Comparison of ENCODE assay signal across 32 mouse cellular contexts in the genomic region with DNA sequence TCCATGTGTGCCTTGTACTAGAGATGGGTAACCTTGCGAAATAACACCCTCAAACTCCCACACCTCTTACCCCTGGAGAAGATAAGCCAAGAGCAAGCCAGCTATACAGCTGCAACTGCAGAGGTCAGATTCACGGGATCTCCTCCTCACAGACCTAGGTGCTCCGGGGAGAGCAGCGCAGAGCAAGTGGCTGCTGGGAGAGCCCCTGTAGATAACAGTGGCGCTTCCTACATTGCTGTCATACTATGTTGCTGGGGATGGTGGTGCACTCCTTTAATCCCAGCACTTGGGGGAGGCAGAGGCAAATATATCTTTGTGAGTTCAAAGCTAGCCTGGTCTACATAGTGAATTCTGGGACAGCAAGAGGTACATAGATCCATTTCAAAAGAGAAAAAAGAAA. TPM values are rescaled to one million over a fixed set of nuclear protein-coding genes. Genes with fewer than 3 reads are reported as not detected.
A peak's percentile ranks its signal among the peaks of the same experiment; 100 is the strongest.
DNase-seq lines count a peak whose midpoint lies in the region; ATAC-seq and TF ChIP-seq lines count a peak whose summit lies in the region.
"Had no signal": no experiment of that assay in that cellular context is flagged by ENCODE, and none has a peak within 500 bp of the region (broad histone marks: within the 10 kb centered on the region; RNA-seq: fewer than 3 reads in every experiment).

No protein-coding gene starts in this region.

- H3K27ac ChIP-seq in CH12.LX (ENCODE audit: insufficient read depth, low read depth), result no peak overlapping the region
- H3K27ac ChIP-seq in liver, embryonic 11.5 days (ENCODE audit: low read depth, low read length), result peak overlapping the region; percentile 71; the same call in 1 of the 2 replicates
- peak overlapping the region; percentile 88 for H3K27ac ChIP-seq in liver, postnatal 0 days (ENCODE audit: low read depth)
- H3K27ac ChIP-seq: embryonic facial prominence, embryonic 12.5 days; forebrain, embryonic 13.5 days; heart, adult 2 months; kidney, embryonic 15.5 days; limb, embryonic 15.5 days; midbrain, embryonic 10.5 days had no signal

- no peak for TF ChIP-seq EP300 in CH12.LX (IDR thresholded peaks at IDR 0.05; ENCODE audit: low read length)
- peak; percentile 91 for TF ChIP-seq EP300 in liver, postnatal 0 days (IDR thresholded peaks at IDR 0.05; ENCODE audit: low read depth)

- H3K4me2 ChIP-seq in CH12.LX (ENCODE audit: insufficient read depth, low read depth, poor library complexity, severe bottlenecking), result no peak overlapping the region
- no peak overlapping the region for H3K4me2 ChIP-seq in liver, embryonic 11.5 days
- H3K4me2 ChIP-seq in liver, postnatal 0 days (ENCODE audit: low read depth, low read length), result no peak overlapping the region
- H3K4me2 ChIP-seq: embryonic facial prominence, embryonic 12.5 days; forebrain, embryonic 13.5 days; kidney, embryonic 15.5 days; limb, embryonic 15.5 days had no signal

- H3K4me3 ChIP-seq in CH12.LX (replicated peaks in 1 of 3; ENCODE audit: low read depth in 2 of 3, low read length in 2 of 3, poor library complexity in 1 of 3), result no peak overlapping the region
- no peak overlapping the region for H3K4me3 ChIP-seq in liver, embryonic 11.5 days (ENCODE audit: low read depth, low read length)
- no peak overlapping the region for H3K4me3 ChIP-seq in liver, postnatal 0 days (ENCODE audit: low read depth, low read length)
- H3K4me3 ChIP-seq: embryonic facial prominence, embryonic 12.5 days; erythroblast, embryonic 14.5 days; forebrain, embryonic 13.5 days; heart, adult 2 months; kidney, embryonic 15.5 days; limb, embryonic 15.5 days; midbrain, embryonic 10.5 days; myocyte had no signal

- H3K79me2 ChIP-seq in CH12.LX (replicated peaks; ENCODE audit: control insufficient read depth, extremely low read depth, insufficient read depth, poor library complexity, severe bottlenecking), result no peaks in the 10 kb centered on the region

- no peaks in the 10 kb centered on the region for H3K9me3 ChIP-seq in CH12.LX (replicated peaks; ENCODE audit: low read length)
- H3K9me3 ChIP-seq in liver, embryonic 11.5 days (ENCODE audit: control insufficient read depth, low read length), result no peaks in the 10 kb centered on the region
- H3K9me3 ChIP-seq in liver, postnatal 0 days (ENCODE audit: low read length), result no peaks in the 10 kb centered on the region
- H3K9me3 ChIP-seq: embryonic facial prominence, embryonic 12.5 days; forebrain, embryonic 13.5 days; G1E; kidney, embryonic 15.5 days; limb, embryonic 15.5 days; midbrain, embryonic 10.5 days had no signal

- no peak overlapping the region for H3K9ac ChIP-seq in CH12.LX (ENCODE audit: insufficient read depth, low read depth)
- H3K9ac ChIP-seq in liver, embryonic 11.5 days (ENCODE audit: low read depth, low read length), result no peak overlapping the region
- no peak overlapping the region for H3K9ac ChIP-seq in liver, postnatal 0 days (replicated peaks)
- H3K9ac ChIP-seq: embryonic facial prominence, embryonic 12.5 days; forebrain, embryonic 13.5 days; kidney, embryonic 15.5 days; limb, embryonic 15.5 days had no signal

- TF ChIP-seq POLR2A in CH12.LX (IDR thresholded peaks at IDR 0.05; ENCODE audit: low read depth, low read length), result no peak

- no peak for DNase-seq in CH12.LX (ENCODE audit: extremely low read depth)
- no peak for DNase-seq in liver, embryonic 11.5 days (ENCODE audit: low spot score)
- no peak for DNase-seq in liver, postnatal 0 days
- no peak for DNase-seq in natural killer cell, adult 2 months (ENCODE audit: low spot score in 2 of 2)
- no peak for DNase-seq in kidney, postnatal 14 days
- DNase-seq in cerebellum, postnatal 25 days, result no peak
- DNase-seq in ovary, postnatal 10 days (ENCODE audit: low spot score), result no peak
- DNase-seq: adrenal gland, postnatal 10 days; cerebellum, postnatal 10 days; gastrocnemius, postnatal 36 days; heart, adult 2 months; kidney, adult 11 months; layer of hippocampus, adult 9-11 months; left cerebral cortex, postnatal 4 days; lung, postnatal 4 days; spleen, adult 18-20 months; thymus, adult 18-20 months; thymus, postnatal 36 days had no signal

- H3K4me1 ChIP-seq in CH12.LX (ENCODE audit: control insufficient read depth in 1 of 2, insufficient read depth in 2 of 2), result 0 out of 4 replicates have a peak, but pooled peaks cover 0 to 4% of the 10 kb centered on the region in 2 experiments
- peaks cover 43% of the 10 kb centered on the region for H3K4me1 ChIP-seq in liver, embryonic 11.5 days (replicated peaks; ENCODE audit: control insufficient read depth, insufficient read depth, low read length)
- peaks cover 29% of the 10 kb centered on the region for H3K4me1 ChIP-seq in liver, postnatal 0 days (ENCODE audit: insufficient read depth)
- H3K4me1 ChIP-seq: forebrain, embryonic 13.5 days had no signal

- H3K27me3 ChIP-seq in CH12.LX (replicated peaks), result peaks cover 42% of the 10 kb centered on the region
- H3K27me3 ChIP-seq in liver, embryonic 11.5 days (replicated peaks; ENCODE audit: control insufficient read depth, insufficient read depth, low read length), result peaks cover 12% of the 10 kb centered on the region; the same call in 1 of the 2 replicates
- no peaks in the 10 kb centered on the region for H3K27me3 ChIP-seq in liver, postnatal 0 days (ENCODE audit: insufficient read depth, low read length)

- peak in 1 of 2 experiments; percentile 29; a peak in 1 of 4 replicates for TF ChIP-seq CTCF in CH12.LX (conservative IDR thresholded peaks at IDR 0.05 in 1 of 2, IDR thresholded peaks at IDR 0.05 in 1 of 2; ENCODE audit: low read depth in 2 of 2, low read length in 2 of 2)
- TF ChIP-seq CTCF in liver, postnatal 0 days (IDR thresholded peaks at IDR 0.05; ENCODE audit: low read depth), result peak; percentile 56

- no peaks in the 10 kb centered on the region for H3K36me3 ChIP-seq in CH12.LX (replicated peaks in 1 of 2; ENCODE audit: control insufficient read depth in 1 of 2, insufficient read depth in 1 of 2, low read length in 1 of 2)
- no peaks in the 10 kb centered on the region for H3K36me3 ChIP-seq in liver, embryonic 11.5 days (ENCODE audit: control insufficient read depth, insufficient read depth, low read length)
- H3K36me3 ChIP-seq in liver, postnatal 0 days (replicated peaks; ENCODE audit: insufficient read depth, low read length), result no peaks in the 10 kb centered on the region
- H3K36me3 ChIP-seq: embryonic facial prominence, embryonic 12.5 days; G1E; kidney, embryonic 15.5 days; limb, embryonic 15.5 days; midbrain, embryonic 10.5 days had no signal

- peak; percentile 26 for TF ChIP-seq RAD21 in CH12.LX (IDR thresholded peaks at IDR 0.05; ENCODE audit: low read depth, low read length)

- 39% methylated on average over 5 of the region's 5 CpGs for WGBS in liver, embryonic 11.5 days
- WGBS in liver, postnatal 0 days (ENCODE audit: insufficient replicate concordance), result 56% methylated on average over 5 of the region's 5 CpGs

- dilution Hi-C loops in CH12.LX (cut with MboI; ENCODE audit: extremely low pct_ligation_motif_present, extremely low pct_unique_long_range_greater_than_20kb, low sequenced_read_pairs), result no loop called here

- peak; percentile 81 for ATAC-seq in erythroblast, adult 5-6 weeks (replicated peaks; ENCODE audit: low FRiP score, poor library complexity, severe bottlenecking)
- peak; percentile 89 for ATAC-seq in liver, embryonic 11.5 days (replicated peaks; ENCODE audit: low FRiP score)
- peak; percentile 90 for ATAC-seq in liver, postnatal 0 days
- ATAC-seq: activated CD4-positive, CD25-positive, alpha-beta regulatory T cell, adult 4 months; forebrain, embryonic 13.5 days; hindbrain, embryonic 16.5 days; midbrain, embryonic 16.5 days had no signal

- in situ Hi-C loops in CH12.LX (cut with MboI; ENCODE audit: low pct_ligation_motif_present, low pct_unique_long_range_greater_than_20kb, low sequenced_read_pairs), result loop anchor here (5.0 kb wide), 1 partner anchor 36 kb away; no protein-coding TSS in a partner anchor

TF ChIP-seq in CH12.LX, 34 proteins besides CTCF, POLR2A, EP300 and RAD21 (continues in another document):
- TF ChIP-seq NELFE (IDR thresholded peaks at IDR 0.05; ENCODE audit: low read depth, low read length), result no peak
- TF ChIP-seq JUN (IDR thresholded peaks at IDR 0.05; ENCODE audit: insufficient read depth, low read depth, low read length), result no peak
- TF ChIP-seq SMC3 (IDR thresholded peaks at IDR 0.05; ENCODE audit: low read depth, low read length), result no peak

RNA-seq across cellular contexts. Expression of a gene that starts 1.3 kb away (rescaled TPM):
- total RNA-seq in CH12.LX (2012; rRNA removed), result 0.08 TPM in 2 replicates
- total RNA-seq in CH12.LX (2014; rRNA removed), result not detected in 2 replicates
- 0.19 and 0.31 TPM in 2 replicates for polyA plus RNA-seq in CH12.LX (2012; ENCODE audit: insufficient read length, low read depth)
- total RNA-seq in erythroblast, adult 5-6 weeks (2015; ENCODE audit: low replicate concordance), result not detected in 2 replicates
- 0.94 and 1.3 TPM in 2 replicates for total RNA-seq in erythroblast, adult 5-6 weeks (2017; ENCODE audit: low replicate concordance)
- 1.8 and 2.2 TPM in 2 replicates for polyA plus RNA-seq in liver, embryonic 11.5 days (2014; fragmentation: Nextera tagmentation; extraction: Ambion mirVana)
- polyA plus RNA-seq in liver, postnatal 0 days (2015; fragmentation: Nextera tagmentation; extraction: Ambion mirVana), result 10.1 and 13.9 TPM in 2 replicates
- total RNA-seq: gastrocnemius, adult 18-20 months; gastrocnemius, postnatal 36 days; left cerebral cortex, adult 18-20 months; left cerebral cortex, postnatal 4 days had no signal

RNA-seq across cellular contexts. Expression of a gene that starts 10.3 kb away (rescaled TPM):
- total RNA-seq in CH12.LX (2012; rRNA removed) (96.3 and 112 TPM in 2 replicates), CH12.LX (2014; rRNA removed) (59.5 and 61.6 TPM in 2 replicates)
- polyA plus RNA-seq in CH12.LX (2012; ENCODE audit: insufficient read length, low read depth), result 70.3 and 80.0 TPM in 2 replicates
- total RNA-seq in erythroblast, adult 5-6 weeks (2015; ENCODE audit: low replicate concordance), result 6.1 and 8.6 TPM in 2 replicates
- total RNA-seq in erythroblast, adult 5-6 weeks (2017; ENCODE audit: low replicate concordance), result 6.8 and 17.3 TPM in 2 replicates
- polyA plus RNA-seq in liver, embryonic 11.5 days (2014; fragmentation: Nextera tagmentation; extraction: Ambion mirVana), result 69.6 and 71.3 TPM in 2 replicates
- 38.3 and 38.4 TPM in 2 replicates for polyA plus RNA-seq in liver, postnatal 0 days (2015; fragmentation: Nextera tagmentation; extraction: Ambion mirVana)

RNA-seq across cellular contexts. Expression of a gene that starts 17.2 kb away (rescaled TPM):
- 38.5 and 42.9 TPM in 2 replicates for total RNA-seq in CH12.LX (2012; rRNA removed)
- total RNA-seq in CH12.LX (2014; rRNA removed), result 54.3 and 56.2 TPM in 2 replicates
- polyA plus RNA-seq in CH12.LX (2012; ENCODE audit: insufficient read length, low read depth), result 32.5 and 36.3 TPM in 2 replicates
- 231 and 288 TPM in 2 replicates for total RNA-seq in erythroblast, adult 5-6 weeks (2015; ENCODE audit: low replicate concordance)
- total RNA-seq in erythroblast, adult 5-6 weeks (2017; ENCODE audit: low replicate concordance), result 381 and 405 TPM in 2 replicates
- 206 and 226 TPM in 2 replicates for polyA plus RNA-seq in liver, embryonic 11.5 days (2014; fragmentation: Nextera tagmentation; extraction: Ambion mirVana)
- polyA plus RNA-seq in liver, postnatal 0 days (2015; fragmentation: Nextera tagmentation; extraction: Ambion mirVana), result 271 and 273 TPM in 2 replicates

RNA-seq across cellular contexts. Expression of a gene that starts 56.2 kb away (rescaled TPM):
- total RNA-seq in CH12.LX (2012; rRNA removed) (2.1 and 2.8 TPM in 2 replicates), CH12.LX (2014; rRNA removed) (1.1 TPM in 2 replicates)
- polyA plus RNA-seq in CH12.LX (2012; ENCODE audit: insufficient read length, low read depth), result 15.9 and 21.0 TPM in 2 replicates
- 16.1 and 17.1 TPM in 2 replicates for total RNA-seq in erythroblast, adult 5-6 weeks (2015; ENCODE audit: low replicate concordance)
- total RNA-seq in erythroblast, adult 5-6 weeks (2017; ENCODE audit: low replicate concordance), result 4.4 and 6.1 TPM in 2 replicates
- polyA plus RNA-seq in liver, embryonic 11.5 days (2014; fragmentation: Nextera tagmentation; extraction: Ambion mirVana), result 18.3 and 18.9 TPM in 2 replicates
- 6.8 and 7.1 TPM in 2 replicates for polyA plus RNA-seq in liver, postnatal 0 days (2015; fragmentation: Nextera tagmentation; extraction: Ambion mirVana)
